Mouse (Mus musculus) midbrain, postnatal 0 days (tissue): ENCODE data around the gene Foxe1. TPM values are rescaled to one million over a fixed set of nuclear protein-coding genes. Genes with fewer than 3 reads are reported as not detected.

Experiments
- ATAC-seq: fragments of 200-750 bp; cut with Nextera tagmentation; 2 replicates; pipeline ENCODE4 v1.8.0; 2017; ENCODE audit warnings: moderate number of reproducible peaks, mild to moderate bottlenecking, moderate TSS enrichment, moderate library complexity; ENCODE audit not compliant: low FRiP score
- DNase-seq: peaks from one replicate; pipeline ENCODE4 v3.0.0-alpha.2; 2015; ENCODE audit warnings: low spot score
- H3K27ac ChIP-seq: fragments of 300-500 bp; sonication (generic); 2 replicates; pipeline ENCODE4 v1.5.1; 2014; ENCODE audit warnings: low read depth, mild to moderate bottlenecking, low read length, mixed read lengths
- H3K27me3 ChIP-seq: fragments of 300-500 bp; sonication (generic); 2 replicates; pipeline ENCODE4 v1.6.1; 2014; ENCODE audit warnings: low read length, control low read depth, mixed read lengths; ENCODE audit not compliant: insufficient read depth
- H3K36me3 ChIP-seq: fragments of 300-500 bp; sonication (generic); 2 replicates; pipeline ENCODE4 v1.6.1; 2014; ENCODE audit warnings: low read length, control low read depth, mixed read lengths; ENCODE audit not compliant: insufficient read depth
- H3K4me1 ChIP-seq: fragments of 300-500 bp; sonication (generic); 2 replicates; pipeline ENCODE4 v1.6.1; 2014; ENCODE audit warnings: mild to moderate bottlenecking, control low read depth, antibody characterized with exemption, low read length, mixed read lengths; ENCODE audit not compliant: insufficient read depth
- H3K4me2 ChIP-seq: fragments of 300-500 bp; sonication (generic); 2 replicates; pipeline ENCODE4 v1.6.1; 2014; ENCODE audit warnings: low read depth, mild to moderate bottlenecking, low read length, mixed read lengths; ENCODE audit not compliant: poor library complexity, severe bottlenecking
- H3K4me3 ChIP-seq: fragments of 300-500 bp; sonication (generic); 2 replicates; pipeline ENCODE4 v1.5.1; 2014; ENCODE audit warnings: low read depth, mild to moderate bottlenecking, low read length, moderate library complexity
- H3K9ac ChIP-seq: fragments of 300-500 bp; sonication (generic); replicated peaks from 2 replicates; pipeline ENCODE4 v1.6.1; 2014; ENCODE audit warnings: mild to moderate bottlenecking, low read length, moderate library complexity, mixed read lengths; ENCODE audit not compliant: poor library complexity, severe bottlenecking
- H3K9me3 ChIP-seq: fragments of 300-500 bp; sonication (generic); 2 replicates; pipeline ENCODE4 v1.6.1; 2016; ENCODE audit warnings: low read length, control low read depth
- CTCF ChIP-seq: IDR thresholded peaks from 2 replicates; pipeline ENCODE4 v1.5.1; 2016; ENCODE audit warnings: antibody characterized with exemption, mild to moderate bottlenecking
- WGBS: fragments of 180-500 bp; shearing (Covaris S2); extraction: QIAGEN DNeasy Blood & Tissue Kit; methylation state at CpG from one replicate; pipeline ENCODE4 v1.1.7; 2014; 5-methylcytosine and 5-hydroxymethylcytosine counted together
- polyA plus RNA-seq: library from polyadenylated mRNA; unstranded; fragments of >200 nt; fragmentation: Nextera tagmentation; extraction: Ambion mirVana; gene quantifications from 2 replicates; pipeline ENCODE4 v1.2.1, GENCODE M21; 2015
- total RNA-seq: library from RNA; depleted of rRNA; stranded (reverse); fragments of >200 nt; gene quantifications from 2 replicates; pipeline ENCODE4 v1.2.3, GENCODE M21; 2014

Gene Foxe1
- total and polyA plus RNA-seq, 2 experiments from 2014 or later = not detected

DNA sequence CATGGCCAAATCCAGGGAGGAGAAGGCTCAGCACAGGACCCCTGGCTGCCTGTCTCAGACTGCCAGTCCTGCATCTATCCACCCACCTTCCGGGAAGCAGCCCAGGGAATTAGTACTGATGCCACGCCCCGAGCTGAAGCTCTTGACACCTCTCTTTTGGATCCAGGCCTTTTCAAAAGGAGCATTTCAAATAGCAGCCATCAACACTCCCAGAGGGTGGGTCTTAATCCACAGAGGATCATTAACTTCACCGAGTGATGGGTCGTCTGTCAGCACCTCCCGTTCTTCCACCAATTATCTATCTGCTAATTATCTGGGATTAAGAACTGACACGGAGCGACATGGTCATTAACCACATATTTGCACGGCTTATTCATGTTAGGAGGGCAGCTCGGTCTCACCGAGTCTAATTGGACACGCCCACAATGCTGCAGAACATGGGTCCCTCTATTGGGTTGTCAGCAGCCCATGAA is 24.1 kb downstream of the Foxe1 start:
- no peak for TF ChIP-seq CTCF
- DNase-seq (no peak), ATAC-seq (no peak)
- peaks cover 4% of the 10 kb centered on the region; the same call in 1 of the 2 replicates for H3K27me3 ChIP-seq
- no peak overlapping the region for H3K9ac ChIP-seq
- no peak overlapping the region for H3K4me3 ChIP-seq
- no peaks in the 10 kb centered on the region for H3K4me1 ChIP-seq
- no peak overlapping the region for H3K27ac ChIP-seq
- no peak overlapping the region for H3K4me2 ChIP-seq
- H3K36me3 ChIP-seq = no peaks in the 10 kb centered on the region
- no peaks in the 10 kb centered on the region for H3K9me3 ChIP-seq
- 6% methylated on average over 12 of the region's 12 CpGs for WGBS

DNA sequence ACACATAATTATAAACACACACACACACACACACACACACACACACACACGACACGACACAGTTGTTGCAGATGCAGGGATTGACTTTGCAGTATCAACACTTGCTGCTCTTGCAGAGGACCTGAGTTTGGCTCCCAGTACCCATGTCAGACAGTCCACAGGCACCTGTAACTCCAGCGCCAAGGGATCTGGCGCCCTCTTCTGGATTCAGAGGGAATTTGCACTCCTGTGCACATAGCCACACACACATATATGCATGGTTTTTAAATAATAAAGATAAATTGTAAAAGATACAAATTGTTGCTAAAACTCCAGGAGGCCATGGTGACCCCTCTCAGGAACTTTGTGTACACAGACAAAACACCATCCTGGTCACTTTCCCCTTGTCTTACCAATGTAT is 25.7 kb downstream of the Foxe1 start:
- peak; percentile 32 for TF ChIP-seq CTCF
- no peaks in the 10 kb centered on the region for H3K4me1 ChIP-seq
- no peak overlapping the region for H3K9ac ChIP-seq
- 68% methylated on average over 4 of the region's 4 CpGs for WGBS
- no peak overlapping the region for H3K27ac ChIP-seq
- no peak overlapping the region for H3K4me3 ChIP-seq
- peaks cover 4% of the 10 kb centered on the region; the same call in 1 of the 2 replicates for H3K27me3 ChIP-seq
- H3K9me3 ChIP-seq = no peaks in the 10 kb centered on the region
- ATAC-seq (no peak), DNase-seq (no peak)
- H3K36me3 ChIP-seq = no peaks in the 10 kb centered on the region
- H3K4me2 ChIP-seq = no peak overlapping the region

DNA sequence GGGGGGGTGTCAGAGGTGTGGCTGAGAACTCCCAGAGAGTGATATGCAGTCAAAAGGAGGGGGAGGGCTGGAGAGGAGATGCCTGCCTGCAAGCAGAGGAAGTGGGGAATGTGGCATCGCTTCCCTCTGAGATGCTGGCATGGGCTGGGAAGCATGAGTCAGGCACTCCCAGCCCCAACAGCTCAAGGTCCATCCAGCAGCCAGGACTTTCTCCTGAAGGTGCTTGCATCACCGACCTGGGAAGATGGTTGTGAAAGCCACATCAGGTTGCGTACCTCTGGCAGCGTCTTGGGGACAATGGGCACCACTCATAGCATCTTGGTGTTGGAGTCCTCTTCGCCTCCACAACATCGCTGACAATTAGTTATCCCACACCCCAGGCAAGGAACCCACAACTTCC is 27.0 kb downstream of the Foxe1 start:
- H3K9ac ChIP-seq = no peak overlapping the region
- no peak for DNase-seq

DNA sequence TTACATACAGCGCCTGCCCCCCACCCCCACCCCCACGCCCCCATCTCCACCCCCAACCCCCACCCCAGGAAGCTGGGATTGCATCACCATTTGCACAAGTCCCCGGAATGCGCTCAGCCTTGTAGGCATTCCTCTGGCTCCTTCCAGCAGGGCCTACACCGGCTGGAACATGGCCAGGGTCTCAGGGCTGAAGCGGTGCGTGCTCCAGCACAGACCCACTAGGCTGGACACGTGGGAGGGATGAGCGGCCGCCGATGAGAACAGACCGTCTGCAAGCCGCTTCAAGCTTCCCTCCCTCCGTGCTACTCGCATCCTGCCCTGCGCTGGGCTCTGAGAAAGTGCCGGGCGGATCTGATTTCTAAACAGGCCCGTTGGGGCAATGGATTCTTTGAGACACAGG is 27.6 kb downstream of the Foxe1 start:
- Histone ChIP-seq H3K9me3 (no peaks in the 10 kb centered on the region), H3K36me3 (no peaks in the 10 kb centered on the region), H3K27ac (no peak overlapping the region), H3K4me1 (no peaks in the 10 kb centered on the region), H3K4me2 (peak overlapping the region; percentile 38), H3K27me3 (peaks cover 4% of the 10 kb centered on the region; the same call in 1 of the 2 replicates), H3K4me3 (no peak overlapping the region; the same call in 1 of the 2 replicates), H3K9ac (no peak overlapping the region)
- whole genome bisulfite sequencing = 4% methylated on average over 18 of the region's 19 CpGs
- DNase-seq (peak; percentile 75), ATAC-seq (no peak)
- TF ChIP-seq CTCF = no peak

More for the DNA sequence above, 27.0 kb downstream of the Foxe1 start:
- Histone ChIP-seq H3K4me3 (no peak overlapping the region), H3K27me3 (peaks cover 4% of the 10 kb centered on the region; the same call in 1 of the 2 replicates), H3K4me1 (no peaks in the 10 kb centered on the region), H3K36me3 (no peaks in the 10 kb centered on the region), H3K27ac (no peak overlapping the region), H3K9me3 (no peaks in the 10 kb centered on the region), H3K4me2 (no peak overlapping the region)
- no peak for ATAC-seq
- 63% methylated on average over 6 of the region's 6 CpGs for WGBS
- TF ChIP-seq CTCF = no peak

DNA sequence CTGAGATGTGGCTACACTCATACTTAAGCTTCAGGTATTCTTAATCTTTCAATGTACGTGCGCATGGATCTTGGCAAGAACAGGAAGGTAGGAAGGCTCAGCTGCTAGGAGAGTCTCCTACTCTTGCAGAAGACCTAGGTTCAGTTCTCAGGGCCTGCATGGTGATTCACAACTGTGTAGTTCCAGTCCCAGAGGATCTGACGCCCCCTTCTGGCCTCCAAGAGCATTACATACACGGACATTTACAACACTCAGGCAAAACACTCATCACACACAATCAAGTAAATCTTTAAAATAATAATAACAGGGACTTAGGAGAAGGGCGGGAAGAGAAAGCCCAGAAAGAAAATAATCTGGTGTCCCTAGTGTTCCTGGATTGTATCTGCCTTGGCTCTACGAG is 31.0 kb downstream of the Foxe1 start:
- Histone ChIP-seq H3K4me3 (peak overlapping the region; percentile 34), H3K36me3 (peaks cover 17% of the 10 kb centered on the region), H3K4me1 (no peaks in the 10 kb centered on the region), H3K27me3 (no peaks in the 10 kb centered on the region), H3K9ac (no peak overlapping the region), H3K4me2 (peak overlapping the region; percentile 56), H3K27ac (no peak overlapping the region), H3K9me3 (no peaks in the 10 kb centered on the region)
- ATAC-seq (0 out of 2 replicates have a peak, but pooled peaks have one; percentile 27), DNase-seq (no peak)
- peak; percentile 60 for TF ChIP-seq CTCF
- WGBS = 56% methylated on average over 6 of the region's 6 CpGs

DNA sequence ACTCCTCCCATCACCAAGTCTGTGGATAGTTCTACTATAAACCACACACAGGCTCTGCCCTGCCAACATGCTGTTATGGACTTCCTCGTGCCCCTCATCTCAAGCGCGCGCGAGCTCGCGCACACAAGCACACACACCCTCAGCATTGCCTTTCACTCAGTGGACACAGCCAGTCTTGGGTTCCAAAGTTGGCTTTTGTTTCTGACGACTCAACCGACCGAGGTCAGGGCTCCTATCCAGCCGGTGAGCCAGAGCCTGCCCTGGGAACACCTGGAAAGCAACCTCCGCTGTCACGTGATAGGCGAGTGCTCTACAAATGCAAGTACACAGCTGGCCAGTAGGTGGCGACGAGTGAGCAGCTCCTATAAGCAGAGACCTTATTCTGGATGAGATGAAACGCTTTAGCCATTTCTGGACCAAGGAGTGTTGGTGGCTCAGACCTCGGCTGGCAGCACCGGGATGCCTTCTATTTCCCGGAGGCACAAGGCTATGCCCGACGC is 31.5 kb downstream of the Foxe1 start:
- H3K4me1 ChIP-seq = no peaks in the 10 kb centered on the region
- peak overlapping the region; percentile 34 for H3K4me3 ChIP-seq
- peaks cover 19% of the 10 kb centered on the region for H3K36me3 ChIP-seq
- H3K9me3 ChIP-seq = no peaks in the 10 kb centered on the region
- ATAC-seq = peak; percentile 87
- peak overlapping the region; percentile 56 for H3K4me2 ChIP-seq
- no peak overlapping the region for H3K27ac ChIP-seq
- DNase-seq = peak; percentile 85
- TF ChIP-seq CTCF = peak; percentile 93
- H3K27me3 ChIP-seq = no peaks in the 10 kb centered on the region
- no peak overlapping the region for H3K9ac ChIP-seq
- WGBS = 21% methylated on average over 22 of the region's 22 CpGs
